9 mouse cellular contexts compared by ENCODE assay signal in genomic region chr16:25349626-25350025, GRCm38 (mm10).
DNase-seq lines count a peak whose midpoint lies in the region; ATAC-seq and TF ChIP-seq lines count a peak whose summit lies in the region.
"Had no signal": no experiment of that assay in that cellular context is flagged by ENCODE, and none has a peak within 500 bp of the region (broad histone marks: within the 10 kb centered on the region; RNA-seq: fewer than 3 reads in every experiment).

No protein-coding gene starts in this region.

- no peak overlapping the region for H3K4me3 ChIP-seq in intestine, postnatal 0 days (ENCODE audit: low read depth, low read length)
- H3K4me3 ChIP-seq in midbrain, embryonic 15.5 days: no peak overlapping the region

- TF ChIP-seq CTCF in intestine, postnatal 0 days (IDR thresholded peaks at IDR 0.05; ENCODE audit: low read depth): peak; percentile 89

- H3K27ac ChIP-seq in intestine, postnatal 0 days (ENCODE audit: low read depth, low read length): no peak overlapping the region
- H3K27ac ChIP-seq in midbrain, embryonic 15.5 days: no peak overlapping the region
- H3K27ac ChIP-seq: macrophage had no signal

- no peak overlapping the region for H3K4me2 ChIP-seq in intestine, postnatal 0 days (replicated peaks; ENCODE audit: low read depth)
- H3K4me2 ChIP-seq in midbrain, embryonic 15.5 days: no peak overlapping the region

- H3K36me3 ChIP-seq in intestine, postnatal 0 days (ENCODE audit: control insufficient read depth, insufficient read depth): no peaks in the 10 kb centered on the region
- H3K36me3 ChIP-seq in midbrain, embryonic 15.5 days (replicated peaks): no peaks in the 10 kb centered on the region

- ATAC-seq in intestine, postnatal 0 days: no peak
- peak; percentile 52; the same call in 1 of the 2 replicates for ATAC-seq in midbrain, embryonic 15.5 days (replicated peaks)

- H3K9ac ChIP-seq in intestine, postnatal 0 days (ENCODE audit: low read depth, low read length): no peak overlapping the region
- no peak overlapping the region for H3K9ac ChIP-seq in midbrain, embryonic 15.5 days

- 2% methylated on average over 3 of the region's 3 CpGs for WGBS in intestine, postnatal 0 days
- WGBS in midbrain, embryonic 15.5 days: 11% methylated on average over 3 of the region's 3 CpGs

- peak; percentile 87 for DNase-seq in heart, adult 11 months
- no peak for DNase-seq in heart, postnatal 25 days (ENCODE audit: low spot score)
- DNase-seq in cerebellum, adult 9-10 months: peak; percentile 42
- DNase-seq in frontal cortex, postnatal 10 days (ENCODE audit: low spot score in 2 of 2): peak; percentile 26 to 61
- DNase-seq in left cerebral cortex, postnatal 10 days (ENCODE audit: extremely low spot score in 1 of 2, low spot score in 2 of 2): peak; percentile 59 to 77
- DNase-seq in telencephalon, adult 2 months (ENCODE audit: low read depth, low spot score): peak; percentile 42

- H3K4me1 ChIP-seq in intestine, postnatal 0 days (replicated peaks; ENCODE audit: control insufficient read depth, insufficient read depth, low read length): no peaks in the 10 kb centered on the region
- H3K4me1 ChIP-seq in midbrain, embryonic 15.5 days: no peaks in the 10 kb centered on the region

- no peaks in the 10 kb centered on the region for H3K27me3 ChIP-seq in intestine, postnatal 0 days (replicated peaks; ENCODE audit: control insufficient read depth, insufficient read depth, low read length)
- H3K27me3 ChIP-seq in midbrain, embryonic 15.5 days (replicated peaks): no peaks in the 10 kb centered on the region

- no peaks in the 10 kb centered on the region for H3K9me3 ChIP-seq in intestine, postnatal 0 days (ENCODE audit: control insufficient read depth)
- no peaks in the 10 kb centered on the region for H3K9me3 ChIP-seq in midbrain, embryonic 15.5 days

- intact Hi-C loops in heart, postnatal 25 days (cut with DNase I): loop anchor here (5.0 kb wide), 1 partner anchor 1387 kb away; no protein-coding TSS in a partner anchor
- intact Hi-C loops in left cerebral cortex, postnatal 10 days (cut with DNase I): loop anchor here (2.0 to 10.0 kb wide), 2 partner anchors 275 to 1365 kb away; no protein-coding TSS in a partner anchor
